Mouse (Mus musculus): ENCODE results near the gene Thoc2. TPM values are rescaled to one million over a fixed set of nuclear protein-coding genes. Genes with fewer than 3 reads are reported as not detected.
"Not testable (repeated sequence)": the region's sequence is repeated elsewhere in the genome, so short reads cannot be mapped to it uniquely, and the experiment has no call there.

Gene Thoc2
- 10 to 100 TPM; 26.0 to 26.5 TPM for total RNA-seq (2021)
- long read RNA-seq, experiment 1, full-length matches to known transcripts: 1 of 3 reads
- long read RNA-seq, experiment 1, partial matches to known transcripts: 1 of 3 reads
- long read RNA-seq, experiment 1, other reads (novel, unspliced or antisense): 1 of 3 reads
- long read RNA-seq, experiment 2, full-length matches to known transcripts: 1 of 2 reads
- long read RNA-seq, experiment 2, partial matches to known transcripts: 1 of 2 reads
- long read RNA-seq, experiment 2, other reads (novel, unspliced or antisense): 0 of 2 reads

GRCm38 (mm10) chrX:41920574-41920973 lies at the start of gene Thoc2:
Gene Thoc2 (minus strand): TSS chrX:41920674.
- intact Hi-C loops (cut with DNase I; ENCODE audit: low total_unique reads): no loop called here
- no peak for DNase-seq

GRCm38 (mm10) chrX:41970096-41970495 lies 49.6 kb upstream of the Thoc2 start:
- no peak for DNase-seq
- intact Hi-C loops (cut with DNase I; ENCODE audit: low total_unique reads): no loop called here

- no peak for DNase-seq
- intact Hi-C loops (cut with DNase I; ENCODE audit: low total_unique reads): no loop called here
These were observed 48.9 kb upstream of the Thoc2 start for GRCm38 (mm10) chrX:41969341-41969740.

- intact Hi-C loops (cut with DNase I; ENCODE audit: low total_unique reads): no loop called here
- DNase-seq: no peak
These were observed 36.7 kb upstream of the Thoc2 start for GRCm38 (mm10) chrX:41957161-41957560.

- DNase-seq: no peak
- intact Hi-C loops (cut with DNase I; ENCODE audit: low total_unique reads): no loop called here
These were observed 21.4 kb upstream of the Thoc2 start for GRCm38 (mm10) chrX:41941840-41942239.

- intact Hi-C loops (cut with DNase I; ENCODE audit: low total_unique reads): not testable (repeated sequence)
These were observed 11.3 kb upstream of the Thoc2 start for GRCm38 (mm10) chrX:41931821-41932220.

GRCm38 (mm10) chrX:41924708-41925107 lies 4.2 kb upstream of the Thoc2 start:
- DNase-seq: no peak
- intact Hi-C loops (cut with DNase I; ENCODE audit: low total_unique reads): no loop called here

More at GRCm38 (mm10) chrX:41931821-41932220, 11.3 kb upstream of the Thoc2 start:
- DNase-seq: not testable (repeated sequence)

GRCm38 (mm10) chrX:41912061-41912401 lies 8.4 kb downstream of the Thoc2 start:
- intact Hi-C loops (cut with DNase I; ENCODE audit: low total_unique reads): no loop called here
- DNase-seq: no peak

GRCm38 (mm10) chrX:41911390-41912060 lies 8.9 kb downstream of the Thoc2 start:
- peak; percentile 89 for DNase-seq
- intact Hi-C loops (cut with DNase I; ENCODE audit: low total_unique reads): no loop called here

- intact Hi-C loops (cut with DNase I; ENCODE audit: low total_unique reads): no loop called here
- DNase-seq: peak; percentile 12
These were observed 9.5 kb downstream of the Thoc2 start for GRCm38 (mm10) chrX:41910981-41911380.

- intact Hi-C loops (cut with DNase I; ENCODE audit: low total_unique reads): no loop called here
- no peak for DNase-seq
These were observed 10.0 kb downstream of the Thoc2 start for GRCm38 (mm10) chrX:41910471-41910870.

- DNase-seq: no peak
- intact Hi-C loops (cut with DNase I; ENCODE audit: low total_unique reads): no loop called here
These were observed 35.5 kb downstream of the Thoc2 start for GRCm38 (mm10) chrX:41884759-41885505.

GRCm38 (mm10) chrX:41876581-41876980 lies 43.9 kb downstream of the Thoc2 start:
- DNase-seq: peak; percentile 14
- intact Hi-C loops (cut with DNase I; ENCODE audit: low total_unique reads): no loop called here

- intact Hi-C loops (cut with DNase I; ENCODE audit: low total_unique reads): no loop called here
- no peak for DNase-seq
These were observed 82.7 kb downstream of the Thoc2 start for GRCm38 (mm10) chrX:41837823-41838222.

- no peak for DNase-seq
- intact Hi-C loops (cut with DNase I; ENCODE audit: low total_unique reads): no loop called here
These were observed 114.9 kb downstream of the Thoc2 start for GRCm38 (mm10) chrX:41805592-41805991.

GRCm38 (mm10) chrX:41793303-41793702 lies 127.2 kb downstream of the Thoc2 start:
- intact Hi-C loops (cut with DNase I; ENCODE audit: low total_unique reads): no loop called here
- DNase-seq: no peak

Small RNA genes within 50 kb of the gene (microRNA-seq; reads per million reads assigned to microRNA genes)
- gene Gm44490: 0 reads per million in 2 experiments

Other genes with a start within 250 kb of the Thoc2 start
- 10 to 100 TPM; 16.9 to 19.3 TPM for gene Xiap, start 139.0 kb upstream of the Thoc2 start, total RNA-seq (2021)
- 10 to 100 TPM; 64.6 to 65.8 TPM for gene Stag2, start 228.6 kb upstream of the Thoc2 start, total RNA-seq (2021)